Mouse (Mus musculus) lung, embryonic 14.5 days (tissue): ENCODE measurements around the gene Gm49383. TPM values are rescaled to one million over a fixed set of nuclear protein-coding genes. Genes with fewer than 3 reads are reported as not detected.

ENCODE experiments used
- ATAC-seq: fragments of 200-750 bp; cut with Nextera tagmentation; 2 replicates; pipeline ENCODE4 v1.8.0; 2017; ENCODE audit warnings: mild to moderate bottlenecking, moderate TSS enrichment, moderate library complexity; ENCODE audit not compliant: insufficient read depth
- DNase-seq: peaks from one replicate; pipeline ENCODE4 v3.0.0-alpha.2; 2015
- H3K27ac ChIP-seq: fragments of 300-500 bp; sonication (generic); 2 replicates; pipeline ENCODE4 v1.5.1; 2014; ENCODE audit warnings: low read depth, mild to moderate bottlenecking, moderate library complexity
- H3K27me3 ChIP-seq: fragments of 300-500 bp; sonication (generic); 2 replicates; pipeline ENCODE4 v1.6.1; 2014; ENCODE audit warnings: low read length, control low read depth; ENCODE audit not compliant: insufficient read depth
- H3K36me3 ChIP-seq: fragments of 300-500 bp; sonication (generic); 2 replicates; pipeline ENCODE4 v1.6.1; 2014; ENCODE audit warnings: control low read depth; ENCODE audit not compliant: insufficient read depth
- H3K4me1 ChIP-seq: fragments of 300-500 bp; sonication (generic); 2 replicates; pipeline ENCODE4 v1.6.1; 2014; ENCODE audit warnings: antibody characterized with exemption, control low read depth; ENCODE audit not compliant: insufficient read depth
- H3K4me2 ChIP-seq: fragments of 300-500 bp; sonication (generic); 2 replicates; pipeline ENCODE4 v1.6.1; 2014; ENCODE audit warnings: mild to moderate bottlenecking
- H3K4me3 ChIP-seq: fragments of 300-500 bp; sonication (generic); 2 replicates; pipeline ENCODE4 v1.5.1; 2014; ENCODE audit warnings: low read depth, low read length
- H3K9ac ChIP-seq: fragments of 300-500 bp; sonication (generic); 2 replicates; pipeline ENCODE4 v1.6.1; 2014
- H3K9me3 ChIP-seq: fragments of 300-500 bp; sonication (generic); 2 replicates; pipeline ENCODE4 v1.6.1; 2016; ENCODE audit warnings: low read depth, low read length, control low read depth
- CTCF ChIP-seq: IDR thresholded peaks from 2 replicates; pipeline ENCODE4 v1.5.1; 2016; ENCODE audit warnings: antibody characterized with exemption, low read depth
- WGBS: fragments of 180-500 bp; shearing (Covaris S2); extraction: QIAGEN DNeasy Blood & Tissue Kit; methylation state at CpG from one replicate; pipeline ENCODE4 v1.1.7; 2014; 5-methylcytosine and 5-hydroxymethylcytosine counted together
- polyA plus RNA-seq: library from polyadenylated mRNA; unstranded; fragments of >200 nt; fragmentation: Nextera tagmentation; extraction: Ambion mirVana; gene quantifications from 2 replicates; pipeline ENCODE4 v1.2.1, GENCODE M21; 2014

Gene Gm49383
- polyA plus RNA-seq, 1 experiment from 2014 or later = 31.6 TPM

DNA sequence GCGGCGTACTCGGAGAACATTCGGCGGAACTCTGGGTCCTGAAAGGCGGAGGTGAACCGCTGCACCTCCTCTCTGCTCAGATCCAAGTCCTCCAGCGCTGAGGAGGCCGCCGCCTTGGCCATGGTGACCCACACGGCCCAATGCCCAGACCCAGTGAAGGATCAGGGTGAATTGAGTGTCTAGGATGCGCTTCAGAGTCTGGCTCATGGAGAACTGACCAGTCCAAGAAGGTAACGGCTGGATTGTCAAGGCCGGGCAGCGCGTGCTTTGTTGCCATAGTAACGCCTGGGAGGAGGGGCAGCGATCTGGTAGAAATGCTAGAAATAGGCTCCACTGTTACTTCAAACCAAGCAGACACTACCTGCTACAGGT is 1.2 kb upstream of the Gm49383 start, which contains the start of gene Dnaaf2:
TSS of gene Dnaaf2 (minus strand) at position 266 of the 372 bp plus-strand sequence.
- peak; percentile 88 for DNase-seq
- Histone ChIP-seq H3K4me1 (no peaks in the 10 kb centered on the region), H3K4me3 (peak within 1 kb of the TSS; percentile 97), H3K9ac (peak within 1 kb of the TSS; percentile 81), H3K27ac (peak within 1 kb of the TSS; percentile 91), H3K9me3 (no peaks in the 10 kb centered on the region), H3K36me3 (peaks cover 34% of the 10 kb centered on the region), H3K27me3 (no peaks in the 10 kb centered on the region), H3K4me2 (peak within 1 kb of the TSS; percentile 98)
- ATAC-seq = peak; percentile 30
- no peak for TF ChIP-seq CTCF
- under 1% methylated on average over 18 of the region's 18 CpGs for WGBS

DNA sequence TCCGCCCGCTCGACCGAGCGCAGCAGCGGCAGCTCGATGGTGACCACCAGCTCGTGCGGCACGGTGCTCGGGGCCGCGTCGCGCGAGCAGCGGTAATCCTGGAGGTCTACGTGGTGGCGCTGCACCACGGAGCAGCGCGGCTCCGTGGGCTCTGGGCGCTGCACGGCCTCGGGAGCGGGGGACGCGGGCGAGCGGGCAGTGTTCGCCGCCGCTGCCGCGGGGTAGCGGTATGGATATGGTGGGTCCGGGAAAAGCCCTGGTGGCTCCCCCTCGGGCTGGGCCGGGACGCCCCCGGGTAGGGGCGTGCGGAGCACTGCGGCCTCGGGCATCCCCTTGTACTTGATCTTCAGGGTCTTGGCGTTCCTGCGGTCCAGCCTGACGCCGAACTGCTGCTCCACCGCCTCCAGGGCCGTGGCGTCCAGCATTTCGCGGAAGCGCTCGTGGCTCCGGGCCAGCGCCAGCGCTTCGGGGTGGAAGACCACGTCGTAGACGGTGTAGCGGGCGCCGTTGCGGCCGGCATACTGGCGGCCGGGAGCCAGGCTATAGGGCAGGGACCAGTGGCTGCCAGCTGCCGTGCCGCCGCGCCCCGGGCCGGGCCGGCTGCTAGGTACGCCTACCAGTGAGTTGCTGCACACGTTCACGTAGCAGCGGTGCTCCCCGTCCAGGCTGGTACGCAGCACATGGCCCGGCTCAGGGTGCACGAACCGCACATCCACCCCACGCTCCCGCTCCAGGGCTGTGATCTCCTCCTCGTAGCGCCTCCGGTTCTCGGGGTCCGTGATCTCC is 667 bp upstream of the Gm49383 start:
- peak; percentile 74 for DNase-seq
- H3K36me3 ChIP-seq = peaks cover 32% of the 10 kb centered on the region
- peak; percentile 78 for ATAC-seq
- no peaks in the 10 kb centered on the region for H3K27me3 ChIP-seq
- peak overlapping the region; percentile 97 for H3K4me3 ChIP-seq
- peak overlapping the region; percentile 81 for H3K9ac ChIP-seq
- peak overlapping the region; percentile 91 for H3K27ac ChIP-seq
- H3K9me3 ChIP-seq = no peaks in the 10 kb centered on the region
- under 1% methylated on average over 92 of the region's 94 CpGs for WGBS
- no peak for TF ChIP-seq CTCF
- peak overlapping the region; percentile 98 for H3K4me2 ChIP-seq
- no peaks in the 10 kb centered on the region for H3K4me1 ChIP-seq

DNA sequence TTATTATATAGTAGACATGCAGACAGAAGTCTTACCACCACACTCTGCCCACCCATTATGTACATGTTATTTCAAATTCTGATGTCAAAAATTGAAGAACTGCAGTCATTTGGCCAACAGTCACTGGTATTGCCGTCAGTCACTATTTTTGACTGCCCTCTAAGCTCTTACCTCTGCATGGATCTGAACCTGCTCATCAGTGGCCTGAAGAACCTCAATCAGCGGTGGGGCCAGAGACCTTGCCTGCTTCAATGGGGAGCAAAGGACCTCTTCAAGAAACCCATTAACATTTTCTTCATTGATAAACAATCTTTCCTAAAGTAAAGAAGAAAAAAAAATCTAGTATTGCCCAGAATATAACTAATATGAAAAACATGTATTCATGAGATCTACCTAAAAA is 4.3 kb downstream of the Gm49383 start:
- TF ChIP-seq CTCF = no peak
- no peak overlapping the region for H3K27ac ChIP-seq
- no peak overlapping the region for H3K9ac ChIP-seq
- H3K4me2 ChIP-seq = no peak overlapping the region
- DNase-seq = no peak
- H3K4me1 ChIP-seq = no peaks in the 10 kb centered on the region
- no peak for ATAC-seq
- H3K9me3 ChIP-seq = no peaks in the 10 kb centered on the region
- peaks cover 40% of the 10 kb centered on the region for H3K36me3 ChIP-seq
- no peaks in the 10 kb centered on the region for H3K27me3 ChIP-seq
- 90% methylated on average over 2 of the region's 2 CpGs for WGBS
- H3K4me3 ChIP-seq = no peak overlapping the region

GRCm38 (mm10) chr12:69191396-69191795 is 5.5 kb downstream of the Gm49383 start:
- Histone ChIP-seq H3K4me1 (0 out of 2 replicates have a peak, but pooled peaks cover 2% of the 10 kb centered on the region), H3K27ac (no peak overlapping the region), H3K9ac (no peak overlapping the region), H3K36me3 (peaks cover 50% of the 10 kb centered on the region), H3K9me3 (no peaks in the 10 kb centered on the region), H3K4me3 (no peak overlapping the region), H3K4me2 (no peak overlapping the region), H3K27me3 (no peaks in the 10 kb centered on the region)
- TF ChIP-seq CTCF = no peak
- DNase-seq = no peak
- ATAC-seq = no peak
- 91% methylated on average over 5 of the region's 5 CpGs for WGBS

- Histone ChIP-seq H3K4me3 (no peak overlapping the region), H3K27me3 (no peaks in the 10 kb centered on the region), H3K9ac (no peak overlapping the region), H3K27ac (no peak overlapping the region), H3K4me1 (0 out of 2 replicates have a peak, but pooled peaks cover 2% of the 10 kb centered on the region), H3K36me3 (peaks cover 50% of the 10 kb centered on the region), H3K9me3 (no peaks in the 10 kb centered on the region), H3K4me2 (no peak overlapping the region)
- 91% methylated on average over 1 of the region's 1 CpGs for WGBS
- DNase-seq = peak; percentile 22
- ATAC-seq = no peak
- TF ChIP-seq CTCF = peak; percentile 37
These were observed 6.4 kb downstream of the Gm49383 start for GRCm38 (mm10) chr12:69190522-69190921.

DNA sequence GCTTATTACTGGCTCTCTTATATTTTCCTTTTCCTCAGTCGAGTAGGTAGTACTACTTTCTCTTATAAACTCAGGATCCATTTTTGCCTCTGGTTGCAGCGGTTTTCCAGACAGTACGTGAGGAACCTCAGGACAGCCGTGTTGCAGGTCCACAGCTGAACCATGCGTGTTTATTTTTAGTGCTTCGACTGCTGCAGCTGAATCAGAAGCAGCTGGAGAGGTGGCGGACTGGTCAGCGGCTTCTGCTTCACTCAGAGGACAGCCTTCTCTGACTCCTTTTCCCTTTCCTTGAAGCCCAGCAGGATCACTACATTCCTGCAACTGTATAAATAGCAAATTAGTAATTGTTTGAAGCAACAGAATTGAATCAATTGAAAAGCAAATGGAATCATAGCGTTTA is 6.8 kb downstream of the Gm49383 start:
- Histone ChIP-seq H3K9ac (no peak overlapping the region), H3K4me1 (peaks cover 6% of the 10 kb centered on the region), H3K4me3 (no peak overlapping the region), H3K27me3 (no peaks in the 10 kb centered on the region), H3K4me2 (no peak overlapping the region), H3K36me3 (peaks cover 50% of the 10 kb centered on the region), H3K9me3 (no peaks in the 10 kb centered on the region), H3K27ac (no peak overlapping the region)
- DNase-seq = no peak
- 79% methylated on average over 9 of the region's 9 CpGs for WGBS
- ATAC-seq = no peak
- TF ChIP-seq CTCF = no peak

DNA sequence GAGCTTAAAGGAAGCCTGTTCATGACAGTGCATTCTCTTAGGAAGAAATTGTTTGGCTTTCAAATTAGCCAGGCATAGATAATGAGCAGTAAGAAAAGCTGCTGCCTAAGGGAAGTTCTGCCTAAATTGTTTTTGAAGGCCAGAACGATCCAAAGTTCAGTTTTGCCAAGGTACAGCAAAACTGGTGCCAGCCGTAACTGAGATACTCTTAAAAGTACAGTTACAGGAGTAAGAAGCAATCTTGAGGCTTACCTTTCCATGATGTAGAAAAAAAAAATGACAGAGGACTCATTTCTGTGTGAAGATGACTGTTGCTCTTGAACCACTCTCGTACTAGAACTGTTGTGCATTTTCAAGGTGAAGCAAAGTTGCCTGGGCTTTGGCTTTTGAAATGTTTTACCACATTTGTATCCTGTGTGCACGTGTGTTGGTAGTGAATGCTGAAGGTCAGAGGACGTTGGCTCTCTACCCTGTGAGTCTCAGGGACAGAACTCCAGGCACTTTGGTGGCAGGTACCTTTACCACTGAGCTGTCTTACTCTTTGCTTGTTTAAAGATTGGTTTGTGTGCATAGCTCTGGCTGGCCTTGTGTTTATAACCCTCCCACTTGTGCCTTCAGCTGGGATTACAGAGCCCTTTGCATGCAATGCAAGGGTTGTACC is 10.0 kb downstream of the Gm49383 start:
- 60% methylated on average over 5 of the region's 5 CpGs for WGBS
- H3K27ac ChIP-seq = no peak overlapping the region
- DNase-seq (no peak), ATAC-seq (no peak)
- H3K4me1 ChIP-seq = peaks cover 8% of the 10 kb centered on the region
- peak overlapping the region; percentile 27; the same call in 1 of the 2 replicates for H3K4me2 ChIP-seq
- H3K27me3 ChIP-seq = no peaks in the 10 kb centered on the region
- peak overlapping the region; percentile 4; the same call in 1 of the 2 replicates for H3K9ac ChIP-seq
- H3K9me3 ChIP-seq = no peaks in the 10 kb centered on the region
- H3K36me3 ChIP-seq = peaks cover 50% of the 10 kb centered on the region
- no peak for TF ChIP-seq CTCF
- no peak overlapping the region for H3K4me3 ChIP-seq
